Comparison of ENCODE assay signal across 15 mouse cellular contexts in genomic region chr17:71284890-71285289, GRCm38 (mm10). TPM values are rescaled to one million over a fixed set of nuclear protein-coding genes. Genes with fewer than 3 reads are reported as not detected.
DNase-seq lines count a peak whose midpoint lies in the region; ATAC-seq and TF ChIP-seq lines count a peak whose summit lies in the region.
"Had no signal": no experiment of that assay in that cellular context is flagged by ENCODE, and none has a peak within 500 bp of the region (broad histone marks: within the 10 kb centered on the region; RNA-seq: fewer than 3 reads in every experiment).

No protein-coding gene starts in this region.

- peak; percentile 28; the same call in 1 of the 2 replicates for ATAC-seq in heart, embryonic 14.5 days (ENCODE audit: insufficient number of reproducible peaks, insufficient read depth, low FRiP score, low read depth)
- ATAC-seq in liver, embryonic 13.5 days (ENCODE audit: low read depth) = peak; percentile 60
- ATAC-seq: forebrain, embryonic 13.5 days had no signal

- no peak for TF ChIP-seq CTCF in MEL (IDR thresholded peaks at IDR 0.05 in 2 of 3, conservative IDR thresholded peaks at IDR 0.05 in 1 of 3; ENCODE audit: control insufficient read depth in 1 of 3, insufficient read depth in 1 of 3, low read depth in 2 of 3, low read length in 3 of 3, poor library complexity in 1 of 3, severe bottlenecking in 1 of 3)

- WGBS in heart, embryonic 14.5 days = 5% methylated on average over 6 of the region's 6 CpGs
- 5% methylated on average over 6 of the region's 6 CpGs for WGBS in liver, embryonic 13.5 days (ENCODE audit: insufficient replicate concordance)

- peak overlapping the region; percentile 67 for H3K27ac ChIP-seq in MEL (ENCODE audit: control insufficient read depth, low read depth, low read length)
- peak overlapping the region; percentile 58 to 73; a peak in 3 of 4 replicates for H3K27ac ChIP-seq in heart, embryonic 14.5 days (replicated peaks in 1 of 2; ENCODE audit: control insufficient read depth in 1 of 2, insufficient read depth in 1 of 2, low read depth in 2 of 2, low read length in 2 of 2)
- H3K27ac ChIP-seq in liver, embryonic 13.5 days = peak overlapping the region; percentile 97
- H3K27ac ChIP-seq: forebrain, embryonic 13.5 days; hindbrain, embryonic 15.5 days had no signal

- peaks cover 41 to 48% of the 10 kb centered on the region in 2 experiments for H3K4me1 ChIP-seq in MEL (ENCODE audit: control insufficient read depth in 1 of 2, insufficient read depth in 2 of 2, low read length in 2 of 2)
- H3K4me1 ChIP-seq in heart, embryonic 14.5 days (ENCODE audit: control insufficient read depth in 2 of 2, insufficient read depth in 2 of 2, low read length in 2 of 2) = peaks cover 43 to 71% of the 10 kb centered on the region in 2 experiments
- peaks cover 81% of the 10 kb centered on the region for H3K4me1 ChIP-seq in liver, embryonic 13.5 days (replicated peaks)
- H3K4me1 ChIP-seq: forebrain, embryonic 13.5 days; hindbrain, embryonic 15.5 days had no signal

- TF ChIP-seq POLR2A in MEL (IDR thresholded peaks at IDR 0.05; ENCODE audit: control insufficient read depth in 1 of 2, insufficient read depth in 1 of 2, low read depth in 1 of 2, low read length in 2 of 2, poor library complexity in 1 of 2) = no peak

- no peaks in the 10 kb centered on the region for H3K27me3 ChIP-seq in MEL (ENCODE audit: control insufficient read depth in 1 of 2, insufficient read depth in 2 of 2, low read length in 2 of 2)
- H3K27me3 ChIP-seq in heart, embryonic 14.5 days (ENCODE audit: control insufficient read depth, insufficient read depth, low read length) = no peaks in the 10 kb centered on the region
- H3K27me3 ChIP-seq in liver, embryonic 13.5 days = no peaks in the 10 kb centered on the region
- H3K27me3 ChIP-seq: forebrain, embryonic 13.5 days; hindbrain, embryonic 15.5 days had no signal

- H3K36me3 ChIP-seq in MEL (ENCODE audit: control insufficient read depth in 1 of 2, insufficient read depth in 2 of 2, low read length in 2 of 2) = peaks cover 2 to 50% of the 10 kb centered on the region in 2 experiments; a peak in 3 of 4 replicates
- no peaks in the 10 kb centered on the region for H3K36me3 ChIP-seq in heart, embryonic 14.5 days (ENCODE audit: control insufficient read depth, insufficient read depth, low read length)
- H3K36me3 ChIP-seq in liver, embryonic 13.5 days = no peaks in the 10 kb centered on the region
- H3K36me3 ChIP-seq: hindbrain, embryonic 15.5 days had no signal

- DNase-seq in heart, adult 11 months = peak; percentile 94
- no peak for DNase-seq in heart, adult 9 months (ENCODE audit: low spot score in 2 of 2)
- peak; percentile 75 for DNase-seq in MEL (ENCODE audit: low read depth, low spot score)
- no peak for DNase-seq in liver, embryonic 13.5 days
- DNase-seq in adrenal gland, adult (ENCODE audit: inconsistent age in 2 of 2, low spot score in 1 of 2) = no peak
- no peak for DNase-seq in layer of hippocampus, adult 9-10 months (ENCODE audit: low spot score)
- no peak for DNase-seq in spleen, adult 18-20 months
- DNase-seq: adrenal gland, postnatal 14 days; cerebellum, adult 11 months; kidney, adult 9 months; left cerebral cortex, postnatal 4 days; thymus, postnatal 25 days had no signal

- peak overlapping the region; percentile 38 for H3K4me2 ChIP-seq in heart, embryonic 14.5 days (ENCODE audit: low read length)
- H3K4me2 ChIP-seq in liver, embryonic 13.5 days = peak overlapping the region; percentile 55
- H3K4me2 ChIP-seq: forebrain, embryonic 13.5 days; hindbrain, embryonic 15.5 days had no signal

- no peak for TF ChIP-seq RAD21 in MEL (IDR thresholded peaks at IDR 0.05; ENCODE audit: low read depth, low read length)

- peak overlapping the region; percentile 56 for H3K9ac ChIP-seq in MEL (ENCODE audit: control insufficient read depth, low read depth, low read length, poor library complexity, severe bottlenecking)
- H3K9ac ChIP-seq in heart, embryonic 14.5 days (ENCODE audit: low read length) = peak overlapping the region; percentile 14; the same call in 1 of the 2 replicates
- peak overlapping the region; percentile 66 for H3K9ac ChIP-seq in liver, embryonic 13.5 days
- H3K9ac ChIP-seq: forebrain, embryonic 13.5 days; hindbrain, embryonic 15.5 days had no signal

- no peaks in the 10 kb centered on the region for H3K9me3 ChIP-seq in MEL (replicated peaks; ENCODE audit: insufficient read depth, low read length)
- H3K9me3 ChIP-seq in heart, embryonic 14.5 days (ENCODE audit: control insufficient read depth, low read length) = no peaks in the 10 kb centered on the region
- no peaks in the 10 kb centered on the region for H3K9me3 ChIP-seq in liver, embryonic 13.5 days (replicated peaks)
- H3K9me3 ChIP-seq: forebrain, embryonic 13.5 days; hindbrain, embryonic 15.5 days had no signal

- H3K79me2 ChIP-seq in MEL (ENCODE audit: control insufficient read depth, insufficient read depth, low read length, poor library complexity) = peaks cover 29% of the 10 kb centered on the region

- no peak overlapping the region for H3K4me3 ChIP-seq in MEL (ENCODE audit: control insufficient read depth in 1 of 2, insufficient read depth in 1 of 2, low read depth in 2 of 2, low read length in 2 of 2)
- H3K4me3 ChIP-seq in heart, embryonic 14.5 days (ENCODE audit: control insufficient read depth in 1 of 2, insufficient read depth in 1 of 2, low read depth in 1 of 2, low read length in 2 of 2) = no peak overlapping the region
- H3K4me3 ChIP-seq in liver, embryonic 13.5 days (replicated peaks) = peak overlapping the region; percentile 20; the same call in 1 of the 2 replicates
- H3K4me3 ChIP-seq: forebrain, embryonic 13.5 days; hindbrain, embryonic 15.5 days had no signal

- peak; percentile 45 to 56 for TF ChIP-seq EP300 in MEL (IDR thresholded peaks at IDR 0.05; ENCODE audit: low read depth in 1 of 2, low read length in 2 of 2)

TF ChIP-seq in MEL, 35 proteins besides CTCF, POLR2A, EP300 and RAD21 (continues in another document):
- peak; percentile 29; the same call in 1 of the 2 replicates for TF ChIP-seq TBP (IDR thresholded peaks at IDR 0.05; ENCODE audit: low read depth, low read length)
- TF ChIP-seq ZKSCAN1 (IDR thresholded peaks at IDR 0.05; ENCODE audit: low read depth, low read length) = no peak
- TF ChIP-seq MYC (IDR thresholded peaks at IDR 0.05; ENCODE audit: low read depth, low read length) = 0 out of 2 replicates have a peak, but pooled peaks have one; percentile 48
- no peak for TF ChIP-seq ZNF384 (IDR thresholded peaks at IDR 0.05; ENCODE audit: low read depth, low read length)
- 0 out of 2 replicates have a peak, but pooled peaks have one; percentile 26 for TF ChIP-seq JUND (IDR thresholded peaks at IDR 0.05; ENCODE audit: low read depth, low read length)
- TF ChIP-seq USF2 (IDR thresholded peaks at IDR 0.05; ENCODE audit: borderline replicate concordance in 1 of 2, insufficient read depth in 1 of 2, low read depth in 1 of 2, low read length in 2 of 2) = no peak
- peak; percentile 56; the same call in 1 of the 2 replicates for TF ChIP-seq GATA1 (IDR thresholded peaks at IDR 0.05; ENCODE audit: low read depth, low read length)
- TF ChIP-seq MXI1 (IDR thresholded peaks at IDR 0.05; ENCODE audit: low read depth, low read length) = peak; percentile 49
- no peak for TF ChIP-seq USF1 (IDR thresholded peaks at IDR 0.05; ENCODE audit: low read depth, low read length)
- no peak for TF ChIP-seq UBTF (IDR thresholded peaks at IDR 0.05; ENCODE audit: borderline replicate concordance, insufficient read depth, low read depth, low read length)
- peak; percentile 76; the same call in 1 of the 2 replicates for TF ChIP-seq SIN3A (IDR thresholded peaks at IDR 0.05; ENCODE audit: low read length)
- no peak for TF ChIP-seq ZMIZ1 (IDR thresholded peaks at IDR 0.05; ENCODE audit: low read depth, low read length)
- TF ChIP-seq GABPA (IDR thresholded peaks at IDR 0.05; ENCODE audit: low read depth, low read length) = no peak
- peak; percentile 34; the same call in 1 of the 2 replicates for TF ChIP-seq RCOR1 (IDR thresholded peaks at IDR 0.05; ENCODE audit: low read depth, low read length)
- peak; percentile 60 for TF ChIP-seq TAL1 (IDR thresholded peaks at IDR 0.05; ENCODE audit: low read length)
- no peak for TF ChIP-seq NRF1 (IDR thresholded peaks at IDR 0.05; ENCODE audit: insufficient read depth, low read depth, low read length, poor library complexity, severe bottlenecking)
- peak; percentile 68 for TF ChIP-seq ETS1 (IDR thresholded peaks at IDR 0.05; ENCODE audit: low read depth, low read length)
- TF ChIP-seq SMC3 (IDR thresholded peaks at IDR 0.05; ENCODE audit: low read depth, low read length) = no peak
- TF ChIP-seq E2F4 (IDR thresholded peaks at IDR 0.05; ENCODE audit: borderline replicate concordance, low read depth, low read length) = no peak
- no peak for TF ChIP-seq MEF2A (IDR thresholded peaks at IDR 0.05; ENCODE audit: extremely low read depth, insufficient replicate concordance, low read depth, low read length, poor library complexity, severe bottlenecking)
- no peak for TF ChIP-seq POLR2AphosphoS5 (IDR thresholded peaks at IDR 0.05; ENCODE audit: borderline replicate concordance, low read depth, low read length)
- no peak for TF ChIP-seq ZC3H11A (IDR thresholded peaks at IDR 0.05; ENCODE audit: low read depth, low read length)
- no peak for TF ChIP-seq POLR2AphosphoS2 (IDR thresholded peaks at IDR 0.05; ENCODE audit: low read length)
- no peak for TF ChIP-seq MAZ (IDR thresholded peaks at IDR 0.05; ENCODE audit: low read depth, low read length)
- TF ChIP-seq BHLHE40 (IDR thresholded peaks at IDR 0.05; ENCODE audit: borderline replicate concordance, low read depth, low read length) = no peak
- no peak for TF ChIP-seq MAFK (IDR thresholded peaks at IDR 0.05; ENCODE audit: borderline replicate concordance, low read depth, low read length)
- TF ChIP-seq MYB (IDR thresholded peaks at IDR 0.05; ENCODE audit: low read depth, low read length) = no peak
- TF ChIP-seq MAX (IDR thresholded peaks at IDR 0.05; ENCODE audit: low read length) = peak; percentile 68; the same call in 1 of the 2 replicates
- no peak for TF ChIP-seq CHD2 (IDR thresholded peaks at IDR 0.05; ENCODE audit: low read length)
- TF ChIP-seq CHD1 (IDR thresholded peaks at IDR 0.05; ENCODE audit: low read depth, low read length) = no peak
- TF ChIP-seq HCFC1 (IDR thresholded peaks at IDR 0.05; ENCODE audit: low read depth, low read length) = no peak
- 0 out of 2 replicates have a peak, but pooled peaks have one; percentile 37 for TF ChIP-seq TCF12 (IDR thresholded peaks at IDR 0.05; ENCODE audit: low read depth, low read length)

RNA-seq across cellular contexts. Expression of gene Emilin2, which starts 26.9 kb away (rescaled TPM):
- 76.6 and 92.6 TPM in 2 replicates for total RNA-seq in MEL (2012; rRNA removed)
- 10 to 100 TPM; 37.4 to 95.5 TPM for polyA plus RNA-seq in MEL (2012; ENCODE audit: insufficient read depth in 1 of 2, insufficient read length in 2 of 2, low read depth in 1 of 2, low replicate concordance in 2 of 2, missing spikeins in 1 of 2)
- polyA plus RNA-seq in heart, embryonic 14.5 days (2014; fragmentation: Nextera tagmentation; extraction: Ambion mirVana) = 42.6 and 45.4 TPM in 2 replicates
- 23.0 and 24.9 TPM in 2 replicates for polyA plus RNA-seq in liver, embryonic 13.5 days (2015; fragmentation: Nextera tagmentation; extraction: Ambion mirVana)

Comparison
In these comparisons a context has a peak if more than half of its experiments do, and no peak if none do; other contexts are left out.
1. DNase-seq: peak in heart, adult 11 months (single experiment) and MEL (single experiment); none in heart, adult 9 months (0 of 2), liver, embryonic 13.5 days (single experiment), adrenal gland, adult (0 of 2), layer of hippocampus, adult 9-10 months (single experiment) and spleen, adult 18-20 months (0 of 2).
2. H3K9ac ChIP-seq: peak in every context shown above with its lines; median percentile 66 in liver, embryonic 13.5 days; 56 in MEL; 14 in heart, embryonic 14.5 days.
3. Peak in every context shown above with its lines, with median percentiles within 50 percentile points of each other: H3K27ac ChIP-seq.